In the genomic region with DNA sequence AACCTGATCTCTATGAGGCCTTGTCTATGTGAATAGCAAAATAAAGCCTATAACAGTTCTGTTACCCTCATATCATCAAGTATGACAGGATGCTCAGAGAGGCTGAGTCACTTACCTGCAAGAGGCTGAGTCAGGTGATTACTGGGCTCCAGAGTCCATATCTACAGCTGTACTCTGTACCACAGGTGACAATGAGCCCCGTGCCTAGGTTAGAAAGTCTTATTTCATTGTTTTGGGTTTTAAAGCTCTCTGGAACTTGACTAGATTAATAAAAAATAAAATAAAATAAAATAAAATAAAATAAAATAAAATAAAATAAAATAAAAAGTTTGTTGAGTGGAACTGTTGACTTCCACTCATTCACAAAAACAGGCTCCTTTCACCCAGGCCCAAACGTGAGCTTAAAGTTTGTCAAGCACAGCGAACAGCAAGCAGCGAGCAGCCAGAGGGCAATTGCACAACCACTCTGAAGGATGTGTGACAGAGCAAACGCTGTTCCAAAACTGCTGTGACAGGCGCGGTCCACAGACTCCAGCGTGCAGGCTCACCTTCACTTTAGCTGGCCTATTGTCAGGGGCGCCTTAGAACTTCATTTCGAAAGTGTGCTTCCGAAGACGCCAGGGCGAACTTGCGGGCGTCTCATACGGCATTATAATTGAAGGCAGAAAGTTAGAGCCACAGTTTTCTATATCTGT, we compare ENCODE assay signal across 9 mouse cellular contexts. TPM values are rescaled to one million over a fixed set of nuclear protein-coding genes. Genes with fewer than 3 reads are reported as not detected.
DNase-seq lines count a peak whose midpoint lies in the region; ATAC-seq and TF ChIP-seq lines count a peak whose summit lies in the region.
"Had no signal": no experiment of that assay in that cellular context is flagged by ENCODE, and none has a peak within 500 bp of the region (broad histone marks: within the 10 kb centered on the region; RNA-seq: fewer than 3 reads in every experiment).

No protein-coding gene starts in this region.

- no peaks in the 10 kb centered on the region for H3K27me3 ChIP-seq in lung, embryonic 14.5 days (ENCODE audit: insufficient read depth, low read length)
- H3K27me3 ChIP-seq in intestine, postnatal 0 days (replicated peaks; ENCODE audit: control insufficient read depth, insufficient read depth, low read length): no peaks in the 10 kb centered on the region
- H3K27me3 ChIP-seq: heart, embryonic 15.5 days had no signal

- peak; percentile 52 for DNase-seq in lung, embryonic 14.5 days
- DNase-seq in lung, adult 2 months: no peak
- DNase-seq in lung, postnatal 10 days: peak; percentile 41
- DNase-seq in spleen, postnatal 10 days (ENCODE audit: low spot score in 2 of 2): no peak
- DNase-seq in right cerebral cortex, postnatal 25 days: no peak
- no peak for DNase-seq in heart, postnatal 36 days
- DNase-seq: gastrocnemius, postnatal 14 days had no signal

- no peaks in the 10 kb centered on the region for H3K36me3 ChIP-seq in lung, embryonic 14.5 days (ENCODE audit: insufficient read depth)
- H3K36me3 ChIP-seq in intestine, postnatal 0 days (ENCODE audit: control insufficient read depth, insufficient read depth): no peaks in the 10 kb centered on the region
- H3K36me3 ChIP-seq: heart, embryonic 15.5 days had no signal

- H3K4me1 ChIP-seq in lung, embryonic 14.5 days (ENCODE audit: insufficient read depth): peaks cover 7% of the 10 kb centered on the region
- H3K4me1 ChIP-seq in lung, adult 2 months (ENCODE audit: control insufficient read depth, insufficient read depth, low read length): peaks cover 6% of the 10 kb centered on the region
- H3K4me1 ChIP-seq in intestine, postnatal 0 days (replicated peaks; ENCODE audit: control insufficient read depth, insufficient read depth, low read length): no peaks in the 10 kb centered on the region

- TF ChIP-seq POLR2A in lung, adult 2 months (IDR thresholded peaks at IDR 0.05; ENCODE audit: borderline replicate concordance, extremely low read depth, low read depth, low read length): no peak

- TF ChIP-seq CTCF in lung, embryonic 14.5 days (IDR thresholded peaks at IDR 0.05; ENCODE audit: low read depth): no peak
- no peak for TF ChIP-seq CTCF in lung, adult 2 months (IDR thresholded peaks at IDR 0.05; ENCODE audit: insufficient read depth, low read length)
- no peak for TF ChIP-seq CTCF in intestine, postnatal 0 days (IDR thresholded peaks at IDR 0.05; ENCODE audit: low read depth)

- no peak overlapping the region for H3K4me3 ChIP-seq in lung, embryonic 14.5 days (ENCODE audit: low read depth, low read length)
- H3K4me3 ChIP-seq in lung, adult 2 months (replicated peaks; ENCODE audit: extremely low read depth, low read depth, low read length): no peak overlapping the region
- no peak overlapping the region for H3K4me3 ChIP-seq in intestine, postnatal 0 days (ENCODE audit: low read depth, low read length)
- H3K4me3 ChIP-seq: heart, embryonic 15.5 days had no signal

- no peak overlapping the region for H3K27ac ChIP-seq in lung, embryonic 14.5 days (ENCODE audit: low read depth)
- no peak overlapping the region for H3K27ac ChIP-seq in intestine, postnatal 0 days (ENCODE audit: low read depth, low read length)
- H3K27ac ChIP-seq: heart, embryonic 15.5 days had no signal

- 56% methylated on average over 16 of the region's 16 CpGs for WGBS in lung, embryonic 14.5 days
- 61% methylated on average over 16 of the region's 16 CpGs for WGBS in lung, adult 2 months
- WGBS in intestine, postnatal 0 days: 50% methylated on average over 16 of the region's 16 CpGs

- no peaks in the 10 kb centered on the region for H3K9me3 ChIP-seq in lung, embryonic 14.5 days (ENCODE audit: low read depth, low read length)
- no peaks in the 10 kb centered on the region for H3K9me3 ChIP-seq in intestine, postnatal 0 days (ENCODE audit: control insufficient read depth)
- H3K9me3 ChIP-seq: heart, embryonic 15.5 days had no signal

- intact Hi-C loops in heart, postnatal 36 days (cut with DNase I): no loop called here

- H3K9ac ChIP-seq in lung, embryonic 14.5 days: no peak overlapping the region
- H3K9ac ChIP-seq in intestine, postnatal 0 days (ENCODE audit: low read depth, low read length): no peak overlapping the region
- H3K9ac ChIP-seq: heart, embryonic 15.5 days had no signal

- no peak for ATAC-seq in lung, embryonic 14.5 days (ENCODE audit: insufficient read depth)
- peak; percentile 97 for ATAC-seq in intestine, postnatal 0 days

- peak overlapping the region; percentile 34 for H3K4me2 ChIP-seq in lung, embryonic 14.5 days
- H3K4me2 ChIP-seq in intestine, postnatal 0 days (replicated peaks; ENCODE audit: low read depth): peak overlapping the region; percentile 14
- H3K4me2 ChIP-seq: heart, embryonic 15.5 days had no signal

RNA-seq across cellular contexts. Expression of gene Tgfbr3, which starts 6.5 kb away (rescaled TPM):
- polyA plus RNA-seq in lung, embryonic 14.5 days (2014; fragmentation: Nextera tagmentation; extraction: Ambion mirVana): 23.8 and 23.9 TPM in 2 replicates
- polyA plus RNA-seq in lung, adult 2 months (2012; rRNA removed): 44.8 and 47.3 TPM in 2 replicates
- 7.0 and 7.5 TPM in 2 replicates for polyA plus RNA-seq in intestine, postnatal 0 days (2015; fragmentation: Nextera tagmentation; extraction: Ambion mirVana)
- 10 to 100 TPM; 53.5 to 54.2 TPM for total RNA-seq in heart, postnatal 36 days (2021)

RNA-seq across cellular contexts. Expression of gene Brdt, which starts 35.0 kb away (rescaled TPM):
- 1.4 and 1.5 TPM in 2 replicates for polyA plus RNA-seq in lung, embryonic 14.5 days (2014; fragmentation: Nextera tagmentation; extraction: Ambion mirVana)
- polyA plus RNA-seq in lung, adult 2 months (2012; rRNA removed): 0.71 and 1.1 TPM in 2 replicates
- 0.78 and 1.2 TPM in 2 replicates for polyA plus RNA-seq in intestine, postnatal 0 days (2015; fragmentation: Nextera tagmentation; extraction: Ambion mirVana)
- under 1 TPM; 0.46 to 0.67 TPM for total RNA-seq in heart, postnatal 36 days (2021)

Comparison
In these comparisons a context has a peak if more than half of its experiments do, and no peak if none do; other contexts are left out.
1. DNase-seq: peak in lung, embryonic 14.5 days (single experiment) and lung, postnatal 10 days (single experiment); none in lung, adult 2 months (single experiment), spleen, postnatal 10 days (0 of 2), right cerebral cortex, postnatal 25 days (single experiment) and heart, postnatal 36 days (0 of 2).